Mouse (Mus musculus) myocyte (in vitro differentiated cells): ENCODE measurements around the gene Vmn1r116. TPM values are rescaled to one million over a fixed set of nuclear protein-coding genes. Genes with fewer than 3 reads are reported as not detected.
"Not testable (repeated sequence)": the region's sequence is repeated elsewhere in the genome, so short reads cannot be mapped to it uniquely, and the experiment has no call there.

Experiments
- H3K27me3 ChIP-seq: one replicate; pipeline ENCODE4 v1.6.1; 2011; ENCODE audit not compliant: control insufficient read depth, insufficient read depth, insufficient read length
- H3K36me3 ChIP-seq: one replicate; pipeline ENCODE4 v1.6.1; 2011; ENCODE audit not compliant: control insufficient read depth, insufficient read depth
- H3K4me2 ChIP-seq: one replicate; pipeline ENCODE4 v1.6.1; 2011; ENCODE audit warnings: low read depth, control low read depth
- H3K4me3 ChIP-seq: one replicate; pipeline ENCODE4 v1.5.1; 2011; ENCODE audit warnings: mild to moderate bottlenecking, control low read depth, moderate library complexity
- H3K79me2 ChIP-seq: one replicate; pipeline ENCODE4 v1.6.1; 2011; ENCODE audit not compliant: control insufficient read depth, insufficient read depth
- H3ac ChIP-seq: one replicate; pipeline ENCODE4 v1.6.1; 2011; ENCODE audit not compliant: control insufficient read depth, insufficient read length
- polyA plus RNA-seq: library from polyadenylated mRNA; unstranded; fragments of >200 nt; fragmentation: generic; extraction: Trizol; gene quantifications from one replicate; pipeline ENCODE4 v1.2.1, GENCODE M21; 2012; ENCODE audit warnings: missing spikeins

Vmn1r116 gene
- polyA plus RNA-seq: not detected

GRCm38 (mm10) chr7:20871956-20872355 lies at the start of gene Vmn1r116:
Vmn1r116 (plus strand) TSS chr7:20872256.
- not testable (repeated sequence) for H3K79me2 ChIP-seq, H3ac ChIP-seq, H3K4me3 ChIP-seq, H3K36me3 ChIP-seq, H3K4me2 ChIP-seq, H3K27me3 ChIP-seq

- not testable (repeated sequence) for H3K27me3 ChIP-seq, H3ac ChIP-seq, H3K4me3 ChIP-seq, H3K4me2 ChIP-seq, H3K36me3 ChIP-seq, H3K79me2 ChIP-seq
Observed at GRCm38 (mm10) chr7:20844885-20845284, 27.2 kb upstream of the Vmn1r116 start, which contains the start of gene Vmn1r115. Vmn1r115 (minus strand) TSS chr7:20844985.

GRCm38 (mm10) chr7:20884021-20884420 lies 12.0 kb downstream of the Vmn1r116 start, which contains the start of gene Vmn1r117:
Vmn1r117 (minus strand) TSS chr7:20884121.
- not testable (repeated sequence) for H3K79me2 ChIP-seq, H3K36me3 ChIP-seq

GRCm38 (mm10) chr7:20912247-20912646 lies 40.2 kb downstream of the Vmn1r116 start, which contains the start of gene Vmn1r118:
Vmn1r118 (minus strand) TSS chr7:20912347.
- not testable (repeated sequence) for H3K4me2 ChIP-seq, H3K36me3 ChIP-seq, H3K27me3 ChIP-seq, H3K79me2 ChIP-seq, H3ac ChIP-seq, H3K4me3 ChIP-seq

More at GRCm38 (mm10) chr7:20884021-20884420, 12.0 kb downstream of the Vmn1r116 start, which contains the start of gene Vmn1r117:
- H3K4me2 ChIP-seq, H3K27me3 ChIP-seq, H3ac ChIP-seq, H3K4me3 ChIP-seq: not testable (repeated sequence)

Other genes with a start within 250 kb of the Vmn1r116 start
- not detected for gene Vmn1r107, start 203.3 kb upstream of the Vmn1r116 start, polyA plus RNA-seq
- gene Vmn1r111, start 169.0 kb upstream of the Vmn1r116 start, polyA plus RNA-seq: not detected
- not detected for gene Gm10668, start 141.6 kb upstream of the Vmn1r116 start, polyA plus RNA-seq
- not detected for gene Vmn1r112, start 101.1 kb upstream of the Vmn1r116 start, polyA plus RNA-seq
- not detected for gene Vmn1r113, start 85.0 kb upstream of the Vmn1r116 start, polyA plus RNA-seq
- not detected for gene Vmn1r114, start 60.1 kb upstream of the Vmn1r116 start, polyA plus RNA-seq
- not detected for gene Vmn1r115, start 27.3 kb upstream of the Vmn1r116 start, polyA plus RNA-seq
- not detected for gene Vmn1r117, start 11.9 kb downstream of the Vmn1r116 start, polyA plus RNA-seq
- gene Vmn1r118, start 40.1 kb downstream of the Vmn1r116 start, polyA plus RNA-seq: not detected
- gene Vmn1r119, start 140.2 kb downstream of the Vmn1r116 start, polyA plus RNA-seq: not detected
- gene Vmn1r120, start 181.5 kb downstream of the Vmn1r116 start, polyA plus RNA-seq: not detected
- gene Vmn1r121, start 226.3 kb downstream of the Vmn1r116 start, polyA plus RNA-seq: not detected